Mouse (Mus musculus) embryonic facial prominence, embryonic 12.5 days (tissue): ENCODE results near the gene Timm29. TPM values are rescaled to one million over a fixed set of nuclear protein-coding genes. Genes with fewer than 3 reads are reported as not detected.

ENCODE experiments used
- ATAC-seq: fragments of 200-750 bp; cut with Nextera tagmentation; 2 replicates; pipeline ENCODE4 v1.8.0; 2017; ENCODE audit not compliant: insufficient number of reproducible peaks, insufficient read depth, low FRiP score, low TSS enrichment
- H3K27ac ChIP-seq: fragments of 300-500 bp; sonication (generic); 2 replicates; pipeline ENCODE4 v1.5.1; 2016; ENCODE audit warnings: mild to moderate bottlenecking
- H3K27me3 ChIP-seq: fragments of 300-500 bp; sonication (generic); 2 replicates; pipeline ENCODE4 v1.6.1; 2016; ENCODE audit warnings: mild to moderate bottlenecking, moderate library complexity
- H3K36me3 ChIP-seq: fragments of 300-500 bp; sonication (generic); 2 replicates; pipeline ENCODE4 v1.6.1; 2016; ENCODE audit warnings: mild to moderate bottlenecking
- H3K4me1 ChIP-seq: fragments of 300-500 bp; sonication (generic); 2 replicates; pipeline ENCODE4 v1.6.1; 2016
- H3K4me2 ChIP-seq: fragments of 300-500 bp; sonication (generic); replicated peaks from 2 replicates; pipeline ENCODE4 v1.6.1; 2016; ENCODE audit warnings: mild to moderate bottlenecking, moderate library complexity
- H3K4me3 ChIP-seq: fragments of 300-500 bp; sonication (generic); 2 replicates; pipeline ENCODE4 v1.5.1; 2016; ENCODE audit warnings: mild to moderate bottlenecking
- H3K9ac ChIP-seq: fragments of 300-500 bp; sonication (generic); 2 replicates; pipeline ENCODE4 v1.6.1; 2016; ENCODE audit warnings: mild to moderate bottlenecking, moderate library complexity
- H3K9me3 ChIP-seq: fragments of 300-500 bp; sonication (generic); 2 replicates; pipeline ENCODE4 v1.6.1; 2016; ENCODE audit warnings: mild to moderate bottlenecking, moderate library complexity
- WGBS: fragments of 180-500 bp; shearing (Covaris S2); methylation state at CpG from one replicate; pipeline ENCODE4 v1.1.7; 2016; 5-methylcytosine and 5-hydroxymethylcytosine counted together
- polyA plus RNA-seq: library from polyadenylated mRNA; unstranded; fragments of >200 nt; fragmentation: Nextera tagmentation; extraction: Ambion mirVana; gene quantifications from 2 replicates; pipeline ENCODE4 v1.2.1, GENCODE M21; 2016

The Timm29 gene
- polyA plus RNA-seq = 40.6 and 41.8 TPM in 2 replicates

- ATAC-seq = peak; percentile 88
- H3K4me2 ChIP-seq = peak within 1 kb of the TSS; percentile 97
- peak within 1 kb of the TSS; percentile 96 for H3K9ac ChIP-seq
- peaks cover 38% of the 10 kb centered on the region for H3K36me3 ChIP-seq
- no peaks in the 10 kb centered on the region for H3K27me3 ChIP-seq
- H3K9me3 ChIP-seq = no peaks in the 10 kb centered on the region
- peak within 1 kb of the TSS; percentile 85 for H3K27ac ChIP-seq
- WGBS = under 1% methylated on average over 30 of the region's 30 CpGs
- H3K4me1 ChIP-seq = peaks cover 21% of the 10 kb centered on the region
- H3K4me3 ChIP-seq = peak within 1 kb of the TSS; percentile 98
These were observed at the start of gene Timm29, which contains the start of gene Yipf2 for GRCm38 (mm10) chr9:21592703-21593121. TSS of gene Timm29 (plus strand) at chr9:21592722. TSS of gene Yipf2 (minus strand) at chr9:21592828.

DNA sequence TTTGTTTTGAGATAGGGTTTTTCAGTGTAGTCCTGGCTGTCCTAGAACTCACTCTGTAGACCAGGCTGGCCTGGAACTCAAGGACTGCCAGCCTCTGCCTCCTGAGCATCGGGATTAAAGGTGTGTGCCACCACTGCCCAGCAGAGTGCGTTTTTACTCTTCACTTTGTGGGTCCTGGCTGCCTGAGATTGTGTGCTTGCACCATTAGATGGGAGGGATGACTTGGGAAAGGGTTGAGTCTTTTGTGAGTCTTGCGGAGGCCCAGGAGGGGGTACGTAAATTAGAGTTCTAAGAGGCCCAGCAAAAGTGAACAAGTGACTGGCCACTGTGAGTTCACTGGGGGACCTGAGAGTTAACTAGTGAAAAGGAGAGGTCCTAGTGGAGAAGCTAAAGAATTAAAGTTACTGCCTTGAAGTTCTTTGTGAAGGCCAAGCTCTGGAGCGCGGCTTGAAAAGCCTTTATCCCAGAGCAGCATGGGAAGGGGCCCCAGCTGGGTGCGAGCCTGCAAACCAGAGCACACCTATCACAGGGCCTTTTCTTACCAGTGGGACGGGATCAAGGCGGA lies 47.1 kb upstream of the Timm29 start:
- peaks cover 19% of the 10 kb centered on the region for H3K4me1 ChIP-seq
- H3K4me2 ChIP-seq = peak overlapping the region; percentile 53
- peak; percentile 83 for ATAC-seq
- H3K4me3 ChIP-seq = peak overlapping the region; percentile 77
- H3K9me3 ChIP-seq = no peaks in the 10 kb centered on the region
- WGBS = 6% methylated on average over 9 of the region's 9 CpGs
- peaks cover 8% of the 10 kb centered on the region for H3K36me3 ChIP-seq
- H3K9ac ChIP-seq = peak overlapping the region; percentile 16
- H3K27me3 ChIP-seq = no peaks in the 10 kb centered on the region
- peak overlapping the region; percentile 99 for H3K27ac ChIP-seq

- Histone ChIP-seq H3K4me3 (peak overlapping the region; percentile 77), H3K36me3 (peaks cover 14% of the 10 kb centered on the region), H3K9ac (peak overlapping the region; percentile 16), H3K27me3 (no peaks in the 10 kb centered on the region), H3K4me2 (peak overlapping the region; percentile 53), H3K27ac (peak overlapping the region; percentile 99), H3K9me3 (no peaks in the 10 kb centered on the region), H3K4me1 (peaks cover 19% of the 10 kb centered on the region)
- ATAC-seq = peak; percentile 95
- under 1% methylated on average over 55 of the region's 67 CpGs for WGBS
These were observed 46.4 kb upstream of the Timm29 start for GRCm38 (mm10) chr9:21545916-21546788.

GRCm38 (mm10) chr9:21546789-21547074 lies 45.8 kb upstream of the Timm29 start, which contains the start of gene Carm1:
TSS of gene Carm1 (plus strand) at chr9:21546894.
- no peaks in the 10 kb centered on the region for H3K9me3 ChIP-seq
- peaks cover 19% of the 10 kb centered on the region for H3K36me3 ChIP-seq
- peak within 1 kb of the TSS; percentile 67 for H3K4me2 ChIP-seq
- peak within 1 kb of the TSS; percentile 96 for H3K9ac ChIP-seq
- no peaks in the 10 kb centered on the region for H3K27me3 ChIP-seq
- under 1% methylated on average over 35 of the region's 52 CpGs for WGBS
- peak within 1 kb of the TSS; percentile 99 for H3K27ac ChIP-seq
- ATAC-seq = no peak; the same call in 1 of the 2 replicates
- H3K4me3 ChIP-seq = peak within 1 kb of the TSS; percentile 77
- H3K4me1 ChIP-seq = peaks cover 19% of the 10 kb centered on the region

- Histone ChIP-seq H3K4me1 (peaks cover 19% of the 10 kb centered on the region), H3K9ac (peak overlapping the region; percentile 96), H3K27ac (peak overlapping the region; percentile 99), H3K27me3 (no peaks in the 10 kb centered on the region), H3K4me3 (peak overlapping the region; percentile 77), H3K36me3 (peaks cover 19% of the 10 kb centered on the region), H3K4me2 (peak overlapping the region; percentile 67), H3K9me3 (no peaks in the 10 kb centered on the region)
- peak; percentile 1; the same call in 1 of the 2 replicates for ATAC-seq
- under 1% methylated on average over 31 of the region's 66 CpGs for WGBS
These were observed 45.2 kb upstream of the Timm29 start for GRCm38 (mm10) chr9:21547075-21547941.

DNA sequence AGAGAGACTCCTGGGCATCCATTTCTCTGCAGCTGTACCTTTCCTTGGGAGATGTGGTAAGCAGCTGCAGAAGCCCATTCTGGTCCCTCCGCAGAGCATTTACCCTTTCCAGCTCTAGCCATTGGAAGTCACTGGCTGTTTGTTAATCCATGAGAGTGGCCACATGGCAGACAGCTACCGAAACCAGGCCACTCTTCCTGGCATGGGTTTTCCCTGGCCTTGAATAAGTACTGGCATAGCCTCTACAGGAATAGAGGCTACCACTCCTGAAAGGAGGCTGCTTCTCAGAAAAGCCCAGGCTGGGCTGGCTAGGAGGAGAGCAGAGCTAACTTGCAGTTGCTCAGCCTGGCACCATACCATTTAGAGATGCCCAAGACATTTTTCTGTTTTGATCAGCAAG lies 41.5 kb upstream of the Timm29 start:
- 91% methylated on average over 2 of the region's 2 CpGs for WGBS
- Histone ChIP-seq H3K9me3 (no peaks in the 10 kb centered on the region), H3K36me3 (peaks cover 24% of the 10 kb centered on the region), H3K9ac (no peak overlapping the region), H3K27ac (no peak overlapping the region), H3K4me2 (no peak overlapping the region), H3K4me3 (no peak overlapping the region), H3K4me1 (peaks cover 10% of the 10 kb centered on the region), H3K27me3 (no peaks in the 10 kb centered on the region)
- ATAC-seq = no peak

- ATAC-seq = no peak
- Histone ChIP-seq H3K36me3 (peaks cover 38% of the 10 kb centered on the region), H3K9me3 (no peaks in the 10 kb centered on the region), H3K27ac (no peak overlapping the region), H3K4me3 (no peak overlapping the region), H3K9ac (no peak overlapping the region), H3K4me1 (peaks cover 2% of the 10 kb centered on the region; the same call in 1 of the 2 replicates), H3K4me2 (no peak overlapping the region), H3K27me3 (no peaks in the 10 kb centered on the region)
- 88% methylated on average over 6 of the region's 6 CpGs for WGBS
These were observed 38.8 kb upstream of the Timm29 start for GRCm38 (mm10) chr9:21553607-21554273.

DNA sequence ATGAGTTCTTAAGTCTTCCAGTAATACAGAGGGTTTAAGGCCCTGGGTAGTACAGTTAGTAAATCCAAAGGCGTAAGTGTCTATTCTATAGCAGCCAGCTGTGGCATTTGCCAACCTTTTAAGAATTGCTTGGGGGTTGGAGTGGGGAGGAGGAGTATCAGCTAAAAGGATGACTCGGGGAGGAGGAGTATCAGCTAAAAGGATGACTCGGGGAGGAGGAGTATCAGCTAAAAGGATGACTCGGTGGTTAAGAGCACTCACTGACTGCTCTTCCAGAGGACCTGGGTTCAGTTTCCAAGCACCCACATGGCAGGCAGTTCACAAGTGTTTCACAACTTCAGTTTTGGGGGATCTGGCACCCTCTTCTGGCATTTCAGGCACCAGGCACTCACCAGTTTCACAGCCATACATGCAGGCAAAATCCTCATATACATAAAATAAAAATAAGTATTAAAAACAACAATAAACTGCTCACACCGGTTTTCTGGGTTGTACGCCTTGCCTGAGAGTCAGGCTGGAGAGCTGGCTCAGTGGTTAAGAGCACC lies 37.3 kb upstream of the Timm29 start:
- Histone ChIP-seq H3K9me3 (no peaks in the 10 kb centered on the region), H3K36me3 (peaks cover 36% of the 10 kb centered on the region), H3K4me1 (no peaks in the 10 kb centered on the region), H3K27me3 (no peaks in the 10 kb centered on the region), H3K9ac (no peak overlapping the region), H3K4me3 (no peak overlapping the region), H3K4me2 (no peak overlapping the region), H3K27ac (no peak overlapping the region)
- no peak for ATAC-seq
- WGBS = 87% methylated on average over 6 of the region's 6 CpGs

GRCm38 (mm10) chr9:21556996-21557395 lies 35.5 kb upstream of the Timm29 start:
- H3K27ac ChIP-seq = no peak overlapping the region
- H3K9me3 ChIP-seq = no peaks in the 10 kb centered on the region
- H3K4me1 ChIP-seq = no peaks in the 10 kb centered on the region
- H3K4me3 ChIP-seq = no peak overlapping the region
- WGBS = 91% methylated on average over 2 of the region's 2 CpGs
- H3K9ac ChIP-seq = no peak overlapping the region
- ATAC-seq = no peak
- H3K36me3 ChIP-seq = peaks cover 28% of the 10 kb centered on the region
- no peaks in the 10 kb centered on the region for H3K27me3 ChIP-seq
- H3K4me2 ChIP-seq = no peak overlapping the region

DNA sequence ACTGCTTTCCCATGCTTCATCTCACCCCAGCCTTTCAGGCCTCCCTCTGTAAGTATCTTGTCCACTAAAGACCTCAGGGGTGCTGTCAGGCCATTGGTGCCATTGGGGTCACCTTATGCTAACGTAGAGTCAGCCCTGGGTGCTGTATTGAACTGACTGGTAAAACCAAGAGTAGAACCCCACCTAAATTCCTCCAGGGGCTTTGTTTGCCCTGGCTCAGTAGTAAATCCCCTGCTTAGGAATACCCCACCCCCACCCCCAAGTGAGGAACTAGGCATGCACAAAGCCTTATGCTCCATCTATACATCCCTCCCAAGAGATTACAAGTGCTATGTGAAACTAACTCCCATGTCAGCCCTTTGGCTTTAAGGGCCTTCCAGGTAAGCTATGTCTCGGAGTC lies 35.0 kb upstream of the Timm29 start:
- Histone ChIP-seq H3K4me2 (no peak overlapping the region), H3K9ac (no peak overlapping the region), H3K9me3 (no peaks in the 10 kb centered on the region), H3K27ac (no peak overlapping the region), H3K36me3 (peaks cover 28% of the 10 kb centered on the region), H3K27me3 (no peaks in the 10 kb centered on the region), H3K4me1 (no peaks in the 10 kb centered on the region), H3K4me3 (no peak overlapping the region)
- no peak for ATAC-seq
- WGBS = 95% methylated on average over 2 of the region's 2 CpGs

- H3K27me3 ChIP-seq = no peaks in the 10 kb centered on the region
- no peaks in the 10 kb centered on the region for H3K9me3 ChIP-seq
- WGBS = 89% methylated on average over 4 of the region's 4 CpGs
- H3K9ac ChIP-seq = no peak overlapping the region
- H3K4me3 ChIP-seq = no peak overlapping the region
- peaks cover 28% of the 10 kb centered on the region for H3K36me3 ChIP-seq
- H3K4me2 ChIP-seq = no peak overlapping the region
- no peak overlapping the region for H3K27ac ChIP-seq
- ATAC-seq = no peak
- no peaks in the 10 kb centered on the region for H3K4me1 ChIP-seq
These were observed 34.2 kb upstream of the Timm29 start for GRCm38 (mm10) chr9:21558366-21558765.
